Mouse (Mus musculus): ENCODE measurements around the gene Fbxw7. TPM values are rescaled to one million over a fixed set of nuclear protein-coding genes. Genes with fewer than 3 reads are reported as not detected.

Gene Fbxw7
- total RNA-seq, 2 experiments from 2014 or later, result 234 to 282 TPM

GRCm38 (mm10) chr3:84865684-84866083, 50.6 kb downstream of the Fbxw7 start:
- intact Hi-C loops (cut with DNase I), result no loop called here
- TF ChIP-seq CTCF (IDR thresholded peaks at IDR 0.05), result no peak
- H3K4me3 ChIP-seq, result no peak overlapping the region
- H3K27ac ChIP-seq, result no peak overlapping the region
- no peak for DNase-seq (ENCODE audit: extremely low spot score in 1 of 2, low spot score in 2 of 2)

- TF ChIP-seq CTCF (IDR thresholded peaks at IDR 0.05), result no peak
- H3K4me3 ChIP-seq, result no peak overlapping the region
- intact Hi-C loops (cut with DNase I), result no loop called here
- no peak overlapping the region for H3K27ac ChIP-seq
- no peak for DNase-seq (ENCODE audit: extremely low spot score in 1 of 2, low spot score in 2 of 2)
These were observed 51.8 kb downstream of the Fbxw7 start for GRCm38 (mm10) chr3:84866866-84867265.

GRCm38 (mm10) chr3:84867434-84867975, 52.4 kb downstream of the Fbxw7 start:
- no peak for DNase-seq (ENCODE audit: extremely low spot score in 1 of 2, low spot score in 2 of 2)
- no peak for TF ChIP-seq CTCF (IDR thresholded peaks at IDR 0.05)
- intact Hi-C loops (cut with DNase I), result no loop called here
- no peak overlapping the region for H3K27ac ChIP-seq
- H3K4me3 ChIP-seq, result no peak overlapping the region

DNA sequence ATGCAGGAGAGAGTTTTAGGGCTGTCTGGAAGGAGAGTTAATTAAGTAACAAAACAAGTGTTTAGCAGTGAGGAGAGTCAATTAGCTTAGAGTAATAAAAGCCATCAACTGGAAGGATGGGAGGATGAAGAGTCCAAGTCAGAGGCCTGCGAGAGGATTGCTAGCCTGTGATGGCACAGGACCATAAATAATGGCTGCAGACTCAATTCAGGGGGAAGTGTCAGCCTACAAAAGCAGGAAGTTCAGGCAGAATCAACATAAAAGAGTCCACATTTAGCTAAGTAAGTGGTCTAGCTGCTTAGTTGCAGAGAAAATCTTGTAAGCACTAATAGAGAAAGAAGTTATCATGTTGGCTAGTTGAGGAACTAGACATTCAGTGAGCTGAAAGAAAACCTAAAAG, 52.9 kb downstream of the Fbxw7 start:
- no peak overlapping the region for H3K4me3 ChIP-seq
- intact Hi-C loops (cut with DNase I), result no loop called here
- no peak for DNase-seq (ENCODE audit: extremely low spot score in 1 of 2, low spot score in 2 of 2)
- TF ChIP-seq CTCF (IDR thresholded peaks at IDR 0.05), result no peak
- no peak overlapping the region for H3K27ac ChIP-seq

- H3K27ac ChIP-seq, result no peak overlapping the region
- TF ChIP-seq CTCF (IDR thresholded peaks at IDR 0.05), result peak; percentile 48
- no peak for DNase-seq (ENCODE audit: extremely low spot score in 1 of 2, low spot score in 2 of 2)
- intact Hi-C loops (cut with DNase I), result no loop called here
- H3K4me3 ChIP-seq, result no peak overlapping the region
These were observed 55.1 kb downstream of the Fbxw7 start for GRCm38 (mm10) chr3:84870126-84870525.

DNA sequence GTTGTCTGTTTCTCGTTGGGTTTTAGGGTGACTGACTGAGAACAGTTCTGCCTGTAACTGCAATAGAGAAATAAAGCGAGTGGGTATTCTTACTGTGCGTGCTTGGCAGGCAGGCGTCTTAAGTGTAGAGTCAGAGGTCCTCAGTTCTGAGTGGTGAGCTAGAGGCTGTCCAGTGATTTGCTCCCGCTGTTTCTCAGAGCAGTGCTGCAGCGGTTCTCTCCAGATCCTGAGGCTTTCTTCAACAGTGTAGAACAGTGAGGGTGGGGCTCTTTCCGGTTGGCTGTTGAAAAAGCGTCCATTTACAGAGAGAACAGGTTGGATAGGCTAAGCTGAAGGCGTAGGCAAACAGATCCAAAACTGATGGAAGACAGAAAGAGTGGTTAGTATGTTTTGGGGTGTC, 60.2 kb downstream of the Fbxw7 start:
- Histone ChIP-seq H3K4me3 (no peak overlapping the region), H3K27ac (no peak overlapping the region)
- no peak for TF ChIP-seq CTCF (IDR thresholded peaks at IDR 0.05)
- no peak for DNase-seq (ENCODE audit: extremely low spot score in 1 of 2, low spot score in 2 of 2)
- intact Hi-C loops (cut with DNase I), result no loop called here

- no peak for TF ChIP-seq CTCF (IDR thresholded peaks at IDR 0.05)
- intact Hi-C loops (cut with DNase I), result no loop called here
These were observed 61.1 kb downstream of the Fbxw7 start for GRCm38 (mm10) chr3:84876211-84876610.

GRCm38 (mm10) chr3:84883817-84884483, 68.9 kb downstream of the Fbxw7 start:
- TF ChIP-seq CTCF (IDR thresholded peaks at IDR 0.05), result no peak
- intact Hi-C loops (cut with DNase I), result no loop called here
- Histone ChIP-seq H3K4me3 (no peak overlapping the region), H3K27ac (no peak overlapping the region)
- no peak for DNase-seq (ENCODE audit: extremely low spot score in 1 of 2, low spot score in 2 of 2)

More at GRCm38 (mm10) chr3:84876211-84876610, 61.1 kb downstream of the Fbxw7 start:
- no peak overlapping the region for H3K27ac ChIP-seq
- H3K4me3 ChIP-seq, result no peak overlapping the region
- no peak for DNase-seq (ENCODE audit: extremely low spot score in 1 of 2, low spot score in 2 of 2)

DNA sequence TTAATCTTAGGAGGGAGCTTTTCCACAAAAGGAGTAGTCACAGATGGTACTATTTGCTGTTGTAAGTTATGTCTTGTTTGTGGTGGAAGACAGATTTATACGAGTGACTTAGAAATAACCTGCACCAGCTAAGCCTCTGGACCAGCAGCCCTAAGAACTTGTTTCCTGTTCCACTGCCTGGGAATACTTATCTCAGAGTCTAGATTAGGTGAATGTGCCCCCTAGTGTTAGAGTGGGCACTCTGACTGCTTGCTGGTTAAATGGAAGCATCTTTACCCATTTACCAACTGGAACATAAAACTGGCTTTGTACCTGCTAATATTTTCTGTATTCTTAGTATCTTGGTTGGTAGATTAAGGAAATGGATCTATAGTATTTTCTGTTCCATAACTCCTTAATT, 74.6 kb downstream of the Fbxw7 start:
- peak; percentile 73 for TF ChIP-seq CTCF (IDR thresholded peaks at IDR 0.05)
- intact Hi-C loops (cut with DNase I), result loop anchor here (1.0 to 10.0 kb wide), 3 partner anchors 195 to 555 kb away; no protein-coding TSS in a partner anchor
- Histone ChIP-seq H3K27ac (no peak overlapping the region), H3K4me3 (no peak overlapping the region)
- no peak for DNase-seq (ENCODE audit: extremely low spot score in 1 of 2, low spot score in 2 of 2)

GRCm38 (mm10) chr3:84890983-84891382, 75.9 kb downstream of the Fbxw7 start:
- intact Hi-C loops (cut with DNase I), result loop anchor here (10.0 kb wide), 1 partner anchor 556 kb away; no protein-coding TSS in a partner anchor
- DNase-seq (ENCODE audit: extremely low spot score in 1 of 2, low spot score in 2 of 2), result no peak
- TF ChIP-seq CTCF (IDR thresholded peaks at IDR 0.05), result no peak
- no peak overlapping the region for H3K27ac ChIP-seq
- H3K4me3 ChIP-seq, result no peak overlapping the region

- intact Hi-C loops (cut with DNase I), result loop anchor here (10.0 kb wide), 1 partner anchor 563 kb away; no protein-coding TSS in a partner anchor
- no peak overlapping the region for H3K27ac ChIP-seq
- no peak for TF ChIP-seq CTCF (IDR thresholded peaks at IDR 0.05)
- no peak overlapping the region for H3K4me3 ChIP-seq
- DNase-seq (ENCODE audit: extremely low spot score in 1 of 2, low spot score in 2 of 2), result no peak
These were observed 82.9 kb downstream of the Fbxw7 start for GRCm38 (mm10) chr3:84897952-84898351.

DNA sequence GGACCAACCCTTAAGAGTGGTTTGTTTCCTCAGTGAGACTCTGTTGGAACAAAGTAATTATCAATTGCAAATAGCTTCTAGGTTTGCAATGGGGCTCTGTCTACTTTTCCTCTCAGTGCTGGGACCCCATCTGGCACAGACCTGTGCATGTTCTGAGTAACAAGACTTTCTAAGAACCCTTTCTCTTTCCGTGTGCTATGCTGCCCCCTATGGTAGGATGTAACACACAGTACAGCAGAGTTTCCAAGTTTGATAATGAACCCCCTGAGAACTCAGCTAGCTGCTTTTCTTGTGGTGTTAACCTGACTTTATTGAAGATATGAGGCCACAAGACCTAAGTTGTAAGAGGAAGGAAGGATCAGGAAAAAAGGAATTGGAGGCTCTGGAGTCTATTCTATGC, 91.5 kb downstream of the Fbxw7 start:
- Histone ChIP-seq H3K4me3 (no peak overlapping the region), H3K27ac (no peak overlapping the region)
- no peak for DNase-seq (ENCODE audit: extremely low spot score in 1 of 2, low spot score in 2 of 2)
- peak; percentile 71 for TF ChIP-seq CTCF (IDR thresholded peaks at IDR 0.05)
- intact Hi-C loops (cut with DNase I), result loop anchor here (5.0 kb wide), 1 partner anchor 289 kb away; no protein-coding TSS in a partner anchor

GRCm38 (mm10) chr3:84914284-84914683, 99.2 kb downstream of the Fbxw7 start:
- Histone ChIP-seq H3K27ac (no peak overlapping the region), H3K4me3 (no peak overlapping the region)
- peak; percentile 59 for TF ChIP-seq CTCF (IDR thresholded peaks at IDR 0.05)
- DNase-seq (ENCODE audit: extremely low spot score in 1 of 2, low spot score in 2 of 2), result no peak
- intact Hi-C loops (cut with DNase I), result no loop called here

Measured in left cerebral cortex, adult 2 months (tissue).